Mouse (Mus musculus) ES-E14 (cell line): ENCODE measurements around the gene Atp6v1b1.

Experiments used
- CHD2 ChIP-seq: IDR thresholded peaks from 2 replicates; pipeline ENCODE4 v1.6.1; 2014; ENCODE audit warnings: mild to moderate bottlenecking, low read depth, low read length, inconsistent platforms
- MAFK ChIP-seq: IDR thresholded peaks from 2 replicates; pipeline ENCODE4 v1.6.1; 2014; ENCODE audit warnings: mild to moderate bottlenecking, low read depth, low read length, inconsistent platforms; ENCODE audit not compliant: insufficient read depth
- ZNF384 ChIP-seq: IDR thresholded peaks from 2 replicates; pipeline ENCODE4 v1.6.1; 2012; ENCODE audit warnings: low read depth, low read length, inconsistent platforms

DNA sequence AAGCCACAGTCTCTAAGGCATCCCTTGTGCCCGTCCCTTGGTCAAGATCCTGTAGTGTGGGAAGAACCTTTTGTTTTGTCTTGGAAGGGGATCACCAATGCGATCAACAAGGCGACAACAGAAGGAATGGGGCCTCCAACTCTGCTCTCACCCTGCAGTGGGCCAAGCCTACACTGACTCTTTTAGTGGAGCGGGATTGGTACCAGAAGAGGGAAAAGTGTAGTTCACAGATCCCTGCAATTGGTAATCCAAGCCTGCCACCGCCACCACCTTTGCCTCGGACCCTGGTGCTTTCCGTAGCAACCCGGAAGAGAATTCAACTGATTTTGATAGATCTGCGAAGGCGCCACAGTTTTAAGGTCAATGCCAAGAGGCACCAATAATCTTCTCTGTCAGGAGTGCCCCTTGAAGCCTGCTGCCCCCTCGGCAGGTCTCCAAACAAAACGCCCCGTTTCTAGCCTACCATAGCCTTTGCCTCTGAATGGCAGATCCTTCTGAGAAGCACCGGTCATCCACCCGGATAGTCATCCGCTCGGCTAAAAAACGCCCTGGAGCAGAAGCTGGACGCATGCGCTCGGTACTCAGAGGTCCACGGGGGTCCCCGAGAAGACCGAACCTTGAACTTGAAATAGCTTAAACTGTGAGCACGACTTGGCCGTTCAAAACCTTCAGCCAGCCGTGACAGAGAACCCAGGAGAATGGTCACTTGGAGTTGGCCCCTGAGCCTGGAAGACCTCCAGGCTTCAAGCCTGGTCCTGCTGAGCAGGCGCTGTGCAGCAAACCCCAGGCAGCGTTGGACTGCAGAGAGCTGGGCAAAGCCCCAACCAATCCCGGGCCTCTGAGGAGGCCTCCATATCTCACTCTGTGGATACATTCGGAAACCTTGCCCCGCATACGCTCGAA is 28.3 kb upstream of the Atp6v1b1 start:
- TF ChIP-seq ZNF384 (no peak), CHD2 (no peak), MAFK (no peak)
